Mouse (Mus musculus) brain, adult 2 months (tissue): ENCODE data around the gene Rasgrp2.

Experiments
- DNase-seq: peaks from one replicate; pipeline ENCODE4 v3.0.0; 2011; ENCODE audit warnings: low read depth, low spot score

Rasgrp2 gene

DNA sequence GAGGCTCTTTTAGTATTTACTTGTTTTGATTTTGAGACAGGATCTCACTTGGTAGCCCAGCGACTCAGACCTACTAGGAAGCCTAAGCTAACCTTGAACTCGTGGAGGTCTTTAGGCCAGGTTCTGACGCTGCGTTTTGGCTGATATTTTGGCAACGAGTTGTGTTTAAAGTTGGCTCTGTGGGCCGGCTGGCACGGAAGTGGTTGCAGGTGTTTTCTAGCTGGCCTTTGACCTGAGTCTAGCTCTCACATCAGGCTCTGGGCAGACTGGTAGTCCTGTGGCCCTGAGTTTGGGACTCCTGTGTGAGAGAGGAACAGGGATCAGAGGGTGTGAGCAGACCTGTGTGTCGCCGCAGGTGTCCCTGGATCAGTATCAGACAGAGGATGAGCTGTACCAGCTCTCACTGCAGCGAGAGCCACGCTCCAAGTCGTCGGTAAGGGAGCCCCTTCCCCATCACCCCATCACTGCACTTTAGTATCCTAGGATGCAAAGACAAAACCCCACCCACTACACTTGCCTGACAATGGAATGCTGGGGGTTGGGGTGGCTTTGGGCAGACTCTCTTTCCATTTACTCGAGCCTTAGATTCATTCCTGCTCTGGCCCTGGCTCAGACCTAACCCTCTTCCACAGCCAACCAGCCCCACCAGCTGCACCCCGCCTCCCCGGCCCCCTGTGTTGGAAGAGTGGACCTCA, 8.8 kb downstream of the Rasgrp2 start:
- DNase-seq, result no peak

DNA sequence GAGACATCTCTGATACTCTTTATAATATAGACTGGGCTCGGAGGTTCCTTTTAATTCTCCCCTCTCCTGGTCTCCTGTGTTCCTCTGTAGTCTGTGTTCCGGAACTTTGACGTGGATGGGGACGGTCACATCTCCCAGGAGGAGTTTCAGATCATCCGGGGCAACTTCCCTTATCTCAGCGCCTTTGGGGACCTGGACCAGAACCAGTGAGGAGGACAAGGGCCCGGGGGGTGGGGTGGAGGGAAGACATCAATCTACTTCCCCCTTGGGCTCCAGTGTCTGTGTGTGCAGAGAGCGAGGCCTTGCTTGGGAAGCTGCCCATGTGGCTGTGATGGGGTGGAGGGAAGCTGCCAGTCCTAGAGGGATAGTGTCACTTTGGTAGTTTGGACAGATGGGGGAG, 9.6 kb downstream of the Rasgrp2 start:
- DNase-seq, result no peak

DNA sequence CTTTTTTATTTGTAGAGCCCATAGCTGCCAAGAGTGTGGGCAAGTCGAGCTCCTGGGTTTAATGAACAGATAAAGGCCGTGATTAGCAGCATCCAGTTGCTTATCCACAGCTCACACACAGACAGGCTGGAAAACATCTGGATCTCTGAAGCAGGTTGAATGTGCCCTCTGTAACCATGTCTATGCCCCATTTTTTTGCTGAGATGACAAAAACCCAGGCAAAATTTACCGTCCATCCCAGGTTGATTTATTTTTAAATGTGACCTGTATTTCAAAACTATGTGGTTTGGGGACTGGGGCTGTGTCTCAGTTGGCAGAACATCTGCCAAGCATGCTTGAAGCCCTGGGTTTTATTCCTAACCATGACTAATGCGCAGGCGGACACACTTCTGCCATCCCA, 10.0 kb downstream of the Rasgrp2 start:
- no peak for DNase-seq

DNA sequence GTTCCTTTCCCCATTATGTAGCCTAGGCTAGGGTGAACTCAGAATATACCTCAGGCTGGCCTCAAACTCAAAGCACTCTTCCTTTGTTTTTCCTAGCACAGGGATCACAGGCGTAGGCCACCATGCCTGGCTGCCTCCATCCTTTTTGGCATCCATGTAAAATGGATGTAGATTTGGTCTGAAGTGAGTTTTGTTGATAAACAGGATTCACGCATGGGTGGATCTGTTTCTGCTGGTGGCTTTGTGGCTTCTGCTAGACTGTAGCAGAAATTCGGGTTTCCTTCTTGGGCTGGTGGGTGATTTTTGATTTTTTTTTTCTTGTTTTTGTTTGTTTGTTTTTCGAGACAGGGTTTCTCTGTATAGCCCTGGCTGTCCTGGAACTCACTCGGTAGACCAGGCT, 10.8 kb downstream of the Rasgrp2 start:
- DNase-seq, result no peak

DNA sequence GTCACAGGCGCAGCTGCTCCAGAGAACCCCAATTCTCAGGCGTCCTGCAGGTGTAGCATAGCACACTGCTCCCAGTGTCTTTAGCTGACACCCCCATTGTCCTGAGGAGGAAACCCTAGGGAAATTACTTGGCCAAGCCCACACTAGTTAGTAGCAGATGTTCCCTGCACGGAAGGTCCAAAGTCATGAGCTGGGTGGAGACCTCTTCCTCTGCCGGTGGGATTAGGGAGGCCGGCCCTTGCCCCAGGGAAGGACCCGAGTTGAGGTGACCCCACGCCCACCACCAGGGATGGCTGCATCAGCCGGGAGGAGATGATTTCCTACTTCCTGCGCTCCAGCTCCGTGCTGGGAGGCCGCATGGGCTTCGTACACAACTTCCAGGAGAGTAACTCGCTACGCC, 13.7 kb downstream of the Rasgrp2 start:
- DNase-seq, result no peak

DNA sequence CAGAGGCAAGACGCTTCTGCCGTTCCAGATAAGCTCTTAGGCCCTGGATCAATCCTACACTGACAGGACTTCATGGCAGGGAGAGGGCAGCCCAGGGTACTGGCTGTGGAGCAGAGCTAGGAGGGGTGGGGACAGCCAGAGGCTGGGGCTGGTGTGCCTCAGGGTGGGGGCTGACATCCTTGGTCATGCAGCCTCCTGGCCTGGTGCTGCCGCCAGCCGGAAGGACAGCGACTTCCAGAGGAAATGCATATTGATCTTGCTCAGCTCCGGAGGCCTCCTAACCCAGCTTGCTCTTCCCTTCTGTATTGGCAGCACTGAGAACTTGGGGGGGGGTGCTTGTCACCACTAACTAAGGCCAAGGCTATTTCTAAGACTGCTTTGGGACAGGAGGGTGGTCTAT, 16.3 kb downstream of the Rasgrp2 start:
- DNase-seq, result no peak

DNA sequence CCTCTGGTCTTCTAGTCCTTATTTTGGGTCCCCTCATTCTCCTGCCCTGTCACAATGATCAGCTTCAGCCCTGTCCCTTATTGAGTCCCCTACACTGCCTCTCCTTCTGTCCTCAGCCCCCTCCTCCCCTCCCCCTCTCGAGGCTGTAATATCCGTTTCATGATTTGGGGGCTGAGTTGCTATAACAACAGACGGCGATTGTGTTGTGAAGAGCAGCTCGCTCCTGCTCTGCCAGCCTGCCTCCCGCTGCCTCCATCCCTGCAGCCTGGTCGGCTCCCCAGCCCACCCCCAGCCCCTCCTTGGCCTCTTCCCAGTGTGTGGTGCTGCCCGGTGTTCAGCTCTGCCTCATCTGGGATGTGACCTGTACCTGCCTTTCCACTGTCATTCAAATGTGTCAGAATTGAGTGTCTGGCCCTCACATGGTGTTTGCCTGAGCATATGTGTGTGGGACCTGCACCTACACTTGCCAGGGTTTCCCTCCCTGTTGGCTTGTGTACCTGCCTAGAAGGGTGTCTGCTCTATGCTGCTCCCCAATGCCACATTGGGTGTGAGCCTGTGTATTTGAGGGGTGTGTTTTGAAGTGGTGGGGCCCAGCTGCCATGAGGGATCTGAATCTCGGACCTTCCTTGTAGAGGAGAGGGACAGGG, 17.1 kb downstream of the Rasgrp2 start:
- peak; percentile 65 for DNase-seq

DNA sequence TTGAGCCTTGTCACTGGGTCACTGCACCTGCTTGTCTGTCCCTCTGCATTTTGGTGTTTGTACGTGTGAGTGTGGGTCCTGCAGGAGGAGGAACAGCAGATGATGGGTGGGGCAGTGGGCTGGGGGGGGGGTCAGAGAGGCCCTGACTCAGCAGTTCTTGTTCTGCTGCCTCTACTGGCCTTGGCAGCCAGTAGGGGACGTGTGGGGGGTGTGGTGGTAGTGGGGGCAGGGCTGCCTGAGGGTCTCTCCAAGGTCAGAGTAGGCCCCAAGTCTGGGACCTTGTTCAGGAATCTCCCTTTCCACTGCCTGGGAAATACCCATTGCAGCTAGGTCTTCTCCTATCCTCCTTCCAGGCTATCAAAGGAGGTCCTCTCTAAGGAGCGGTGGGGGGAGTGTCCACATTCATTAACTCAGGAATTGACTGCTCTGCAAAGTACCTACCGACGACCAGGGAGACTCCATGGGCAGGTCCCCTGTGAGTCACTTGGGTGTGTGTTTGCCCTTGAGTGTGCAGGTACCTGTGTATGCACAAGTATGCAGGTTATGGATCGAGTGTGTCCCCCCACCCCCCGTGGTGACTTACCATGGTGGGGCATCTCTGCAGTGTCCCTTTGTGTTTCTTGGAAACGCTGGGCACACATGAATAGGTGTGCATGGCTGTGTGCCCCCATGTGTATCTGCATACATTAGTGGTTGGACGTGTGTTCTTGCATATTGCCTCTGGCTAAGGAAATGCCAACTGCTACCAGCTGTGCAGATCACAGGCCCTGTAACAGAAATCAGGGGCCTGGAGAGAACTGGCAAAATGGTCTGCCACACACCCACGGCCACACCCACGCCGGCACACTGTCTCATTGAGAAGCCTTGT, 18.0 kb downstream of the Rasgrp2 start:
- DNase-seq, result no peak

DNA sequence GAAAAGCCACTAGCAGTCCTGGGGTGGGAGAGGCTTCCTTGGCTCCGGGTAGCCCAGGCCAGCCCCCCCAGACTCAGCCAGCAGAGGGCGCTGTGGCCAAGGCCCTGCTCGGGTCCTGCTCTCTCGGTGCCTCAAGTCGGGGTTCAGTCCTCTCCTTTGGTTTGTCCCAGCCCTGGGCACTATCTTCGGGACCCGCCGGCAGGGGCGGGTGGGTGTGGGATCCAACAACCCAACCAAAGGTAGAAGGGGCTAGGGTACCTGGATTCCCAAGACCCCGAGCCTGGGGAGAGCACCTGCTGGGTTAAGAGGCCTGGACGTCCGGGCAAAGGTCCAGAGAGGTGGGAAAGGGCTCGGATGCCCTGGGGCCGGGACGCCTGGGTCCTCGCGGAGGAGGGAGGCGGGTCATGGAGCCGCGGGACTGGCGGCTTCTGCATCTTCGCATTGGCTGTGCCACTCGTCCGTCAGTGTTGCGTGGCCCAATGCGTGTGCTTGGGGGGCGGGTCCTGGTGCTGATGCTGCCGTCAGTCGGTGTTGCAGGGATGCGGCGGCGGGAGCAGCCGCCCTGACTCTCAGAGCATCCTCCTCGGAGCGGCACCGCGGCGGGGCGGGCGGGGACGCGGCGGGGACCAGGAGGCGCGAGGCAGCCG, 19.2 kb downstream of the Rasgrp2 start, which contains the start of gene Nrxn2:
Gene Nrxn2, plus strand, starts transcription at position 499 of the 647 bp plus-strand sequence.
- peak; percentile 99 for DNase-seq

DNA sequence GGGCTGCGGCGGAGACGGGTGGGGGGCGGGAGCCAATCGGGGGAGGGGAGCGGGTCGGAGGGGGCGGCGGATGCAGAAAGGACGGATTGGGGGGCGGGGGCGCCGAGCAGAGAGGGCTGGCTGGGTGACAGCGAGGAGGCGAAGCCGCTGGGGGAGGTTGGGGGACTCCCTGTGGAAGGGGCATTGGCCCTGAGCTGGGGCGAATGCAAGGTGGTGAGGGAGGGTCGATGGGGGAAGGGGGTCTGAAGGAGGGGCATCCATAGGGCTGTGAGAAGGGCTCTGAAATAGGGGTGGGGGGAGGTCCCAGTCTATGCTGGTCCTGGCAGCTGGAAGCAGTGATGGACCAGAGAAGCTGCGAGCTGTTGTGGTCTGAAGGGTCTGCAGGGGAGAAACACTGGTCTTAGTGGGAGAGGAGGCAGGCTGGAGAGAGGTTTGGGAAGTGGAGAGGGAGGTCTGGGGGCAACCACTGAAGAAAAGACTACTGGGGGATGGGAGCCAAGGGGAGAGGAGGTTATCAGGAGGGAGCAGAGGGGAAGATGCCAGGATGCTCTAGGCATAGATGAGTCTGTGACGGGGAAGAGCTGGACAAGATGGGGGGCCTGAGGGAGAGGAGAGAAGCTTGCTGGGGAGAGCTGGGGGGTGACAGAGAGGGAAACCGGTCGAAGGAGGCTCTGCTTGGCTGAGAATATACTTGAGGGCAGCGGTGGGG, 20.0 kb downstream of the Rasgrp2 start:
- DNase-seq, result no peak

DNA sequence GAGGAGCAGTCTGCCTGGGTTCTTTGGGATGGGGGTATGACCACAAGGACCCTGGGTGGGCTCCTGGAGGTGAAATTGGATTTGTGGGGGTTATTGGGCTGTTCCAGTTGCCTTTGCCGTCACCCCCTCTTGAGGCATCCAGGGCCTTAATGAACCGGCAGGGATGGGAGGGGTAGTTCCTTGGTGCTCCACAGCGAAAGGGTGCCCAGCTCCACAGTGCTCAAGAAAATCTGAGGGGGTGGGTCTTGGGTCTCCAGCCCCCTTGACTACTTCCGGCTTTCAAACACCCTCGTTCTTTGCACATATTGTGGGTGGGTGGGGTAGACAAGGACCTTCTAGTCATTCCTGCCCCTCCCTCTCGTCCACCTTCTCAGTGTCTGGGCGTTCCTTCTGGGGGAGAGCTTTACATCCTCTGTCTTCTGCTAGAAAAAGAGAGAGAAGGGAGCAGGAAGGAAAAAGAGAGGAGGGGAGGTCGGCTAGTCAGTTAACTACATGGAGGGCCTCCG, 20.7 kb downstream of the Rasgrp2 start:
- DNase-seq, result no peak

DNA sequence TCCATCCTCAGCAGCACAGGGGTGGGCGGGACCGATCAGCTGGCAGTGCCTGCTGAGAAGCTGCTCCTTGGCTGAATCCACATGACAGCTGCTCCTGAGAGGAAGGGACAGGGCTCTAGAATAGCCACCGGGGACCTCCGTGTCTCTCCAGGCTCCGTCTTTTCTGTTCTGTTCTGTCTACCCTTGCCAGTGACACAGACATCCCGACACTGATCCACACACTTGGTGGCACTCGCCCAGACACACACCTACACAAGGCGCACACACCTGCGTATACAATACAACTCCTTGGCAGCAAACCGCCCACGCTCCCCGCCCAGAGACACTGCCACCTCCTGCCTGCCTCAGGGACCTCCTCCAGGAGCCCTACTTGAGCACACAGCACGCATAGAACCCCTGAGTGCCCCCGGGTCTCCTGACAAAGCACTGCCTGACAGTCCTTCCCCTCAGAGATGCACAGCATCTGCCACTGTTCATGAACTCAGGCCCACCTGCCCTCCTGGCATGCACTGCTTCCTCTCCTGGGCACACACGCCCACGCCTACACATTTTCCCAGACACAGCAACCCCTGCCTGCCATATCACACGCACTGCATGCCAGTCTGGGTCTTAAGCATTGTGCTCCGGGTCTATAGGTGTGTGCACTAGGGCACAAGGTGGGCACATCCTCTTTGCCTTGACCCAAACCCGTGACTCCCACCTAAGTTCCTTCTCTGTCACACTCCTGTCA, 21.5 kb downstream of the Rasgrp2 start:
- peak; percentile 84 for DNase-seq

DNA sequence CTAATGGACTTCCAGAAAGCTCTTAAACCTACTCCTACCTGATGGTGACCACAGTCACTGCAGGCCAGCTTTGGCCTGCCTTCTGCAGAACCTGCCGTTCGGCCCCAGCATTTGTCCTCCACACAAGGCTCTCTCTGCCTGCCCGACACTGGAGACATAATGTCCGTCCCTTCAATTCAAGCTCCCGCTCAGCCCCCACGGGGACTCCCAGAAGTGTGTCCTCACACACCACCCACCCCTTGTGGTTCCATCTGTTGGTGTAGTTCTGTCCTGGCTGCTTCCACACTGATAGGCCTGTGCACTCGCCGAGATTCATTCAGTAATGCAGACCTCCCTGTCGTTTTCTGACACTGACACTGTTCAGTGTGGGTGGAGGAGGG, 22.1 kb downstream of the Rasgrp2 start:
- DNase-seq, result peak; percentile 87

DNA sequence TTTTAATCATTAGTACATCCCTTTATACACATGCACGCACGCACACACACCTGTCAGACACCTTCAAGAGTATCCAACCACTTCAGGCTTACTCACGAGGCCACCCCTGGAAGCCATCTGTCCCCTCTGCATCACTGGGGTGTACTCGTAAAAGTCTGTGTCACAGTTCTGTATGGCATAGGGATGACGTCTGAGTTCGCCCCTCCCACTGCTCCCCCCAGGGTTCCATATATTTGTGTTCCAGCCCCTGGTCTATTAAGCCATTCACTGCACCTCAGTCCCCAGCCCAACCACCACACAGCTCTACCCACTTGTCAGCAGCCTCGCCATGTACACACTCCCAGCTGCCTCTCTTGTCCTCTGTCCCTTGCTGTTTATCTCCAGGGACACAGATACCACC, 22.9 kb downstream of the Rasgrp2 start:
- no peak for DNase-seq

DNA sequence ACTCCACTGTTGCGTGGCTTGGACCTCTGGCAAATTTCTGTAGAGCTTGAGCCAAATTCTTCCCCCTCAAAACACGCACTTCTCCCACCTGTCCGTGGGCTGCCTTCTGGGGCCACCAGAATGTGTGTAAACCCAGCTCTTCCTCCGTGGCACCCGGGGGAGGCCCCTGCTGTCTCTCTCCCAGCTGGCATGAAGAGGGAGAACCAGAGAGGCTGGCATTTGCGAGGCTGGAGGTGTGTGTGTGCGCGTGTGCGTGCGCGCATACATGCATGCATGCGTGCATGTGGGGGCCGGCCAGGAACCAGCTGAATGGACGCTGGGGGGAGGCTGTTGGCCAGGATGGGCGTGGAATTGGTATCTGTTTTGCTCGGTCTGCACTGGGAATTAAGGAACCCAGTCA, 24.1 kb downstream of the Rasgrp2 start:
- peak; percentile 81 for DNase-seq

DNA sequence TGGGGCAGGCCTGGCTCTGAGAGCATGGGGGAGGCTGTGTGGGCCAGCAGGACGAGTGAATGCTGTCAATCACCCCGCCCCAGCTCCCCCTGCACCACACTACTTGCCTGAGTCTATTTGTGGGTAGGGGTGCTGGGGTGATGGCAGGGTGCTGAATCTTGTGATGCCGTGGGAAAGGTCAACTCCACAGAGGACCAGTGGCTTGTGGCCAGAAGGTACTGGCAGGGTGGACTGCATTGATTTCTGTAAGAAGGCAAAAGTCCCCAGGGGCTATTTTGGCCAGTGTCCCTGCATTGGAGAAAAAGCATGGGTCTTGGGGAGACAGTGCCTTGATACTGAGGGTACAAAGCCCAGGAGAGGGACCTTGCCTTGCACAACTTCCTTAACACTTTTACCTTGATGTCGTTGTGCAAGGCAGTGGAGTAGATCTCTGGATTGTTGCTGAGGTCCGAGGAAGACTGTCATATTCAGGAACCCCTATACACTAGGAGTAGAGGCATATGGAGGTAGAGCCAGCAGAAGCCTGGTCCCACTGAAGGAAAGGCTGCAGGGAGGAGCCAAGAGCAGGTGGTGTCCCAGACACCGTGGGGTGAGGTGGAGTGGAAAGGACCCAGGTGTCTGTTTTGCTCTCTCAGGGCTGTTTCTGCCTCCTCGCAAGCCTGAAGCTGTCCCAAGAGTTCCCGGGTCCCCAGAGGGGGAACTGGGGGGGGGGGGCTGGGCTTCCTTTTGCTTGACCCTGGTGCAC, 25.2 kb downstream of the Rasgrp2 start:
- no peak for DNase-seq

DNA sequence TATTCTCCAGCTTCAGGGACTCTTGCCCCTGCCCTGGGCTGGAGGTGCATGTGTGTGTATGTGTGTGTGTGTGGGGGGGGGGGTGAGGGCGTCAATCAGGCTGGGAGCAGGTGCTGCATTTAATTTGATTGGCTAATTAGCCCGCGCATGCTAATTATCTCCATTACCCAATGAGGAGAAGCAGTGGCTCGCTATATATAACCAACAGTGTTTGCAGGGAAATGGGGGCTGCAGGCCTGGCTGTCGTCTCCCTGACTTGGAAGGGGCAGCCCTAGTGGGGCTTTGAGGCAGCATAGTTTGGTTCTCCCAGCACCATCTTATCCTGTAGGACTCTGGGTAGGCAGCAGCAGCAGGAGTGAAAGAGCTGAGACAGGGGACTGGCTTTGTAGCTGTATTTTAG, 26.5 kb downstream of the Rasgrp2 start:
- DNase-seq, result no peak

DNA sequence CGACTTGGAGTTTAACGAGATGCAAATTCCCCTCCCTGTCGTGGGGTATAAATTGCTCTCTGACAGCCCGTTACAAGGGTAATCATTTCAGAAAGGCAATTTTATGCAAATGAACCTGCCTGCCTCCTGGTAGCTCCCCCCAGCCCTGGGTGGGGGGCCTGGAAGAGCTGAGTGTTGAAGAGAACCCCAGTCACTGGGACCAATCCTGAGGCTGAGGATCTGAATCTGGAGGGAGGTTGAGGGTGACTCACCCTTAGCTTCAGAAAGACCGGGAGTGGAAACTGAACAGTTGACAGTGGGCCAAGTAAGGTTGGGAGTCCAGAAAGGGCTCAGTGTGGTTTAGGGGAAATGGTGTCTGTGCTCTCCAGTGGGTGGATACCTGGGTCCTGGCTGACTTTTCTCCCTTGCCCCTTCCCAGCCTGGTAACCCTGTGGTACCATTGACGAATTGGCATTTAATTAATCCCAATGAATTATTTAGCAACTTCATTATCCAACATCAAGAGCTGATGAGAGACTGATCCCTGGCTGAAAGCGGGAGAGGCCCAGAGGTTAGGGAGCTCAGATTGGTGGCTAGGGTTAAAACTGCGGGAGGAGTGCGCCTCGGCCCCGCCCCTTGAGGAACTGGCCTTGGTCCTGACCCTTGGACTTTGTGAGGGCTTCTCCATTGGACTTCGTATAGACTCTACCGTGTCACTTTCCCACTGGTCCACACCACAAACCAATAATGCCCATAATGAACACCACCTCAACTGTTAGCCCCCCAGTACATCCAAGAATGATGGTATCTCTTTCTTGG, 27.8 kb downstream of the Rasgrp2 start:
- DNase-seq, result peak; percentile 89
